Mouse (Mus musculus): ENCODE data around the gene Dtx4.

- TF ChIP-seq POLR2A (IDR thresholded peaks at IDR 0.05; ENCODE audit: insufficient read depth, low read depth, low read length) = no peak
- no peak for TF ChIP-seq CTCF (IDR thresholded peaks at IDR 0.05)
Measured at GRCm38 (mm10) chr19:12421680-12422079, 79.6 kb downstream of the Dtx4 start.

Measured in heart, adult 2 months (tissue).